Mouse (Mus musculus) G1E (cell line): ENCODE measurements around the gene Ttc25.

Experiments
- CTCF ChIP-seq: IDR thresholded peaks from 2 replicates; pipeline ENCODE4 v1.5.1; 2012; ENCODE audit warnings: low read depth, low read length, inconsistent platforms, mixed read lengths
- GATA1 ChIP-seq: IDR thresholded peaks from 2 replicates; pipeline ENCODE4 v1.6.1; 2012; ENCODE audit warnings: borderline replicate concordance, low read length, inconsistent platforms, mixed read lengths
- GATA2 ChIP-seq: IDR thresholded peaks from 2 replicates; pipeline ENCODE4 v1.6.1; 2012; ENCODE audit warnings: low read depth, low read length, inconsistent platforms, borderline replicate concordance

DNA sequence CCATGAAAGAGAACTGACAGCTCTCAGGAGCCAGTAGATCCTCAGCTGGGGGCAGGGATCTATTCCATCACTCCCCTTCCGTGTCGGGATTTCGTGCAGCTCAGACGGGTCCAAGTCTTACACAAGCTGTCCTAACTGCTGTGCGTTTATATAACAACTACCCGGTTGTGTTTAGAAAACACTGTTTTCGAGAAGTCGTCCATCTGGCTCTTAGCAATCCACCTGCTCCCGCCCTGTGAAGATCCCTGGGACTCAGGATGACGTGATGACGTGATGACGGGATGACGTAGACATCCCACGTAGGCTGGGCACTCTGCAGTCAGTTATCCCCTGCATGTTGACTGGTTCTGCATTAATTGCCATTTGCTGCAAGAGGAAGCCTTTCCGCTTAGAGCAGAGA, 18.9 kb downstream of the Ttc25 start:
- TF ChIP-seq CTCF (no peak), GATA2 (no peak), GATA1 (no peak)
